Mouse (Mus musculus) myocyte (in vitro differentiated cells): ENCODE measurements around the gene Slc22a23.

ENCODE experiments used
- CEBPB ChIP-seq: IDR thresholded peaks from 2 replicates; pipeline ENCODE4 v1.6.1; 2011; ENCODE audit warnings: mild to moderate bottlenecking, moderate library complexity; ENCODE audit not compliant: poor library complexity, insufficient read depth, severe bottlenecking
- E2F4 ChIP-seq: IDR thresholded peaks from one replicate; pipeline ENCODE4 v1.6.1; 2011; ENCODE audit warnings: mild to moderate bottlenecking, control low read depth, moderate library complexity; ENCODE audit not compliant: insufficient read depth
- MYOD1 ChIP-seq, 3 experiments: IDR thresholded peaks; one replicate each; pipeline ENCODE4 v1.6.1; 2011; ENCODE audit warnings: control low read depth in 2 of 3, low read depth in 2 of 3, mild to moderate bottlenecking in 2 of 3, moderate library complexity in 1 of 3; ENCODE audit not compliant: insufficient read length in 2 of 3, control insufficient read depth in 1 of 3
- POLR2A ChIP-seq: IDR thresholded peaks from one replicate; pipeline ENCODE4 v1.6.1; 2011; ENCODE audit warnings: low read depth, mild to moderate bottlenecking, control low read depth, moderate library complexity; ENCODE audit not compliant: insufficient read length
- TCF12 ChIP-seq: IDR thresholded peaks from one replicate; pipeline ENCODE4 v1.6.1; 2011; ENCODE audit warnings: mild to moderate bottlenecking, control low read depth; ENCODE audit not compliant: poor library complexity, insufficient read depth, severe bottlenecking

GRCm38 (mm10) chr13:34344376-34345127 lies 430 bp downstream of the Slc22a23 start:
- TF ChIP-seq POLR2A = peak; percentile 30
- TF ChIP-seq TCF12 = no peak
- TF ChIP-seq CEBPB = no peak
- TF ChIP-seq MYOD1 (IDR thresholded peaks at IDR 0.05; ENCODE audit: control insufficient read depth in 1 of 3, insufficient read length in 2 of 3, low read depth in 2 of 3) = peak in 1 of 3 experiments; percentile 12
- TF ChIP-seq E2F4 = no peak
